Mouse (Mus musculus) heart, adult 2 months (tissue): ENCODE measurements around the gene Ptprd. TPM values are rescaled to one million over a fixed set of nuclear protein-coding genes. Genes with fewer than 3 reads are reported as not detected.
"Not testable (repeated sequence)": the region's sequence is repeated elsewhere in the genome, so short reads cannot be mapped to it uniquely, and the experiment has no call there.

Experiments used
- DNase-seq, 2 experiments: peaks; one replicate each; pipeline ENCODE4 v3.0.0; 2021
- H3K27ac ChIP-seq: fragments of 200-600 bp; 2 replicates; pipeline ENCODE4 v1.8.1; 2022
- H3K27me3 ChIP-seq: fragments of 200-500 bp; 2 replicates; pipeline ENCODE4 v1.6.1; 2012; ENCODE audit warnings: mild to moderate bottlenecking, low read length, inconsistent platforms, mixed read lengths; ENCODE audit not compliant: control insufficient read depth, insufficient read depth
- H3K36me3 ChIP-seq: fragments of 200-500 bp; 2 replicates; pipeline ENCODE4 v1.6.1; 2012; ENCODE audit warnings: low read length, inconsistent platforms; ENCODE audit not compliant: control insufficient read depth, insufficient read depth
- H3K4me1 ChIP-seq: fragments of 200-500 bp; 2 replicates; pipeline ENCODE4 v1.6.1; 2011; ENCODE audit warnings: low read length; ENCODE audit not compliant: control insufficient read depth, insufficient read depth
- H3K4me3 ChIP-seq: fragments of 200-600 bp; 2 replicates; pipeline ENCODE4 v1.8.1; 2022
- H3K79me2 ChIP-seq: fragments of 200-500 bp; replicated peaks from 2 replicates; pipeline ENCODE4 v1.6.1; 2012; ENCODE audit warnings: mild to moderate bottlenecking, inconsistent platforms, low read length, moderate library complexity, mixed read lengths; ENCODE audit not compliant: control insufficient read depth, insufficient read depth
- H3K9ac ChIP-seq: fragments of 200-500 bp; 2 replicates; pipeline ENCODE4 v1.6.1; 2012; ENCODE audit warnings: low read depth, mild to moderate bottlenecking, control low read depth, inconsistent platforms, low read length, mixed read lengths
- CTCF ChIP-seq: fragments of 200-600 bp; IDR thresholded peaks from 2 replicates; pipeline ENCODE4 v1.8.1; 2022; ENCODE audit warnings: antibody characterized with exemption, mild to moderate bottlenecking, moderate library complexity
- EP300 ChIP-seq: fragments of 200-500 bp; IDR thresholded peaks from 2 replicates; pipeline ENCODE4 v1.6.1; 2011; ENCODE audit warnings: low read depth, low read length, control low read depth; ENCODE audit not compliant: insufficient read depth
- POLR2A ChIP-seq: fragments of 200-500 bp; IDR thresholded peaks from 2 replicates; pipeline ENCODE4 v1.6.1; 2011; ENCODE audit warnings: mild to moderate bottlenecking, low read depth, low read length, control low read depth; ENCODE audit not compliant: insufficient read depth
- WGBS: fragments of 180-500 bp; shearing (Covaris S2); methylation state at CpG from one replicate; pipeline ENCODE4 v1.1.7; 2018; 5-methylcytosine and 5-hydroxymethylcytosine counted together
- intact Hi-C: fragments of 180-260 bp; cut with DNase I; formaldehyde crosslinking; loops from one replicate; pipeline ENCODE4 v1.15.1; 2025
- polyA plus RNA-seq: library from polyadenylated mRNA; depleted of rRNA; stranded (reverse); fragments of >200 nt; gene quantifications from 2 replicates; pipeline ENCODE4 v1.2.3, GENCODE M21; 2012
- total RNA-seq, 2 experiments: library from RNA; stranded (reverse); gene quantifications; 2 replicates each; pipeline ENCODE4 v1.2.3; 2021

Gene Ptprd
- total and polyA plus RNA-seq, 3 experiments, result 2.7 to 7.0 (median 5.3) TPM

DNA sequence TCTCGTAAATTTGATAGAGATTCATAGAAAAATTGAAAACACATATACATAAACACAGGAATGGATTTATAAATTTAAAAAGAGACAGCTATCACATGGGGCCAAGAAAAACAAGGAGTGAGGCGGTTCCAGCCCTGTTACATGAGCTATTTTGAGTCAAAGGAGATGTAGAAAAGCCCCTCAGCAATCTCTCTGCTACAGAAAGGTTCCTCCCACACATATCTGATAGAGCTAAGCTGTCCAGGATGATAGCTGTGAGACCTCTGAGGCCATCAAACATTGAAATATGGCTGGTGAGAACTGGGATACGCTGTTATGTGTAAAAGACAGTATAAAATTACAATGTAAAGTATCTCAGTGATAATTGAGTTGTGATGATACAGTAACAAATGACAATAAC is 2138.5 kb downstream of the Ptprd start:
- Histone ChIP-seq H3K4me3 (no peak overlapping the region), H3K4me1 (no peaks in the 10 kb centered on the region), H3K27me3 (no peaks in the 10 kb centered on the region), H3K36me3 (no peaks in the 10 kb centered on the region), H3K9ac (no peak overlapping the region), H3K79me2 (no peaks in the 10 kb centered on the region), H3K27ac (no peak overlapping the region)
- 63% methylated on average over 3 of the region's 3 CpGs for WGBS
- intact Hi-C loops, result no loop called here
- no peak for DNase-seq
- TF ChIP-seq POLR2A (no peak), CTCF (no peak), EP300 (no peak)

- DNase-seq, result no peak
- no peak overlapping the region for H3K9ac ChIP-seq
- no peaks in the 10 kb centered on the region for H3K36me3 ChIP-seq
- WGBS, result 79% methylated on average over 6 of the region's 6 CpGs
- no peaks in the 10 kb centered on the region for H3K27me3 ChIP-seq
- no peak overlapping the region for H3K4me3 ChIP-seq
- no peaks in the 10 kb centered on the region for H3K79me2 ChIP-seq
- TF ChIP-seq EP300, result no peak
- no peak for TF ChIP-seq CTCF
- TF ChIP-seq POLR2A, result no peak
- intact Hi-C loops, result no loop called here
- no peaks in the 10 kb centered on the region for H3K4me1 ChIP-seq
- no peak overlapping the region for H3K27ac ChIP-seq
These were observed 2140.0 kb downstream of the Ptprd start for GRCm38 (mm10) chr4:76071720-76072119.

- no peak overlapping the region for H3K9ac ChIP-seq
- H3K36me3 ChIP-seq, result no peaks in the 10 kb centered on the region
- TF ChIP-seq POLR2A (no peak), CTCF (no peak), EP300 (no peak)
- intact Hi-C loops, result no loop called here
- WGBS, result 80% methylated on average over 2 of the region's 2 CpGs
- DNase-seq, result no peak
- no peak overlapping the region for H3K4me3 ChIP-seq
- H3K4me1 ChIP-seq, result no peaks in the 10 kb centered on the region
- H3K27me3 ChIP-seq, result no peaks in the 10 kb centered on the region
- no peak overlapping the region for H3K27ac ChIP-seq
- no peaks in the 10 kb centered on the region for H3K79me2 ChIP-seq
These were observed 2154.9 kb downstream of the Ptprd start for GRCm38 (mm10) chr4:76056836-76057235.

GRCm38 (mm10) chr4:76045650-76046049 is 2166.1 kb downstream of the Ptprd start:
- Histone ChIP-seq H3K9ac (no peak overlapping the region), H3K27ac (no peak overlapping the region), H3K36me3 (peaks cover 2% of the 10 kb centered on the region), H3K27me3 (no peaks in the 10 kb centered on the region), H3K4me1 (no peaks in the 10 kb centered on the region; the same call in 1 of the 2 replicates), H3K79me2 (no peaks in the 10 kb centered on the region), H3K4me3 (no peak overlapping the region)
- no peak for DNase-seq
- intact Hi-C loops, result no loop called here
- TF ChIP-seq EP300 (no peak), CTCF (no peak), POLR2A (no peak)
- 60% methylated on average over 2 of the region's 2 CpGs for WGBS

DNA sequence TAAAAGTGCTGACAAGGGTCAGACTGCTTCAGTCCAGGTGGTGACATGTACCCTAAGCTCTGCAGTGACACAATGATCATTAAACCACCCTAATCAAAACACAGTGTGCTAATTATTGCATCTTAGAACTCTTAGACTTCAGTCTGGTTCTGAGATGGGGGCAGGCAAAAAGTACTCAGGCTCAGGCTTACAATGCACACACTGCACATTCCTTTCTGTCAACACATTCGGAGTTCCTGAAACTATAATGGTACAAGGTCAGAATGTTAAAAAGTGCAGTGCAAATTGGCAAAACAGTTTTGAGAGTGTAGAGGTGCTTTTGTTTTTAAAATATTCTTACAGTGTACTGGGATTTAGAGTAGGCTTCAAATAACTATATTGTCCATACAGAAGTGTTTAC is 2167.0 kb downstream of the Ptprd start:
- no peak for DNase-seq
- H3K4me3 ChIP-seq, result no peak overlapping the region
- TF ChIP-seq POLR2A (no peak), CTCF (no peak), EP300 (no peak)
- intact Hi-C loops, result no loop called here
- no peaks in the 10 kb centered on the region; the same call in 1 of the 2 replicates for H3K4me1 ChIP-seq
- no peaks in the 10 kb centered on the region for H3K79me2 ChIP-seq
- no peak overlapping the region for H3K27ac ChIP-seq
- H3K36me3 ChIP-seq, result peaks cover 2% of the 10 kb centered on the region
- no peaks in the 10 kb centered on the region for H3K27me3 ChIP-seq
- 38% methylated on average over 1 of the region's 1 CpGs for WGBS
- H3K9ac ChIP-seq, result no peak overlapping the region

- WGBS, result 82% methylated on average over 4 of the region's 4 CpGs
- DNase-seq, H3K27me3 ChIP-seq, H3K27ac ChIP-seq, H3K9ac ChIP-seq, H3K4me3 ChIP-seq, H3K79me2 ChIP-seq, H3K4me1 ChIP-seq, intact Hi-C loops, H3K36me3 ChIP-seq: not testable (repeated sequence)
These were observed 2174.6 kb downstream of the Ptprd start for GRCm38 (mm10) chr4:76037178-76037577.
